Mouse (Mus musculus) cortical plate, adult 2 months (tissue): Measurements from ENCODE around the gene Olfr1284.

ENCODE experiments used
- CTCF ChIP-seq: fragments of 200-500 bp; IDR thresholded peaks from 2 replicates; pipeline ENCODE4 v1.5.1; 2011; ENCODE audit warnings: mild to moderate bottlenecking, control low read depth, low read length; ENCODE audit not compliant: insufficient read depth; ENCODE audit errors: extremely low read depth
- POLR2A ChIP-seq: fragments of 200-500 bp; IDR thresholded peaks from 2 replicates; pipeline ENCODE4 v1.6.1; 2011; ENCODE audit warnings: mild to moderate bottlenecking, low read length, control low read depth; ENCODE audit not compliant: insufficient read depth; ENCODE audit errors: extremely low read depth

DNA sequence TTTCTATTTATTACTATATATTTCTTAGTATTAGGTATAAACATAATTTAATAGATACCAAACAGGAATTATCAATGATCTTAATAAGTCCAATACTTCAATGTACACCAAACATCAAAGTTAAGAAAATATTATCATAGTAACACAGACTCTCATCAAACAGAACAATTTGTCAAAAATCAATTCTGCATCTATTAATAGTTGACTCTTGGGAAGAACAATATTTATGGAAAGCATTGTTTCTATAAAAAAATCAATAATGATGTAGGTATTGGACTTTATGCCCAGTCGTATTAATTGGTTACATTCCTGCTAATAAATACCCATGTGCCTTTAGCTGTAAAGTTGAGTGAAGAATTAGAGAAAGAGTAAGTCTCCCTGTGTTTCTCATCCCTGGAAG is at the start of gene Olfr1284:
- TF ChIP-seq CTCF (no peak), POLR2A (no peak)
